22 mouse cellular contexts compared by ENCODE assay signal in genomic region chr17:16804986-16805385, GRCm38 (mm10).
DNase-seq lines count a peak whose midpoint lies in the region; ATAC-seq and TF ChIP-seq lines count a peak whose summit lies in the region.
"Had no signal": no experiment of that assay in that cellular context is flagged by ENCODE, and none has a peak within 500 bp of the region (broad histone marks: within the 10 kb centered on the region; RNA-seq: fewer than 3 reads in every experiment).

No protein-coding gene starts in this region.

- H3K36me3 ChIP-seq in stomach, embryonic 14.5 days (ENCODE audit: control insufficient read depth, insufficient read depth, low read length), result no peaks in the 10 kb centered on the region
- H3K36me3 ChIP-seq in stomach, postnatal 0 days (ENCODE audit: control insufficient read depth, insufficient read depth, low read length), result no peaks in the 10 kb centered on the region
- no peaks in the 10 kb centered on the region for H3K36me3 ChIP-seq in liver, embryonic 14.5 days (replicated peaks; ENCODE audit: control insufficient read depth, insufficient read depth, low read depth)
- H3K36me3 ChIP-seq: embryonic facial prominence, embryonic 13.5 days; forebrain, embryonic 12.5 days; heart, embryonic 10.5 days; heart, embryonic 15.5 days; hindbrain, embryonic 10.5 days had no signal

- peak; percentile 61; the same call in 1 of the 2 replicates for ATAC-seq in stomach, embryonic 14.5 days (ENCODE audit: insufficient number of reproducible peaks, insufficient read depth, low FRiP score, low read depth)
- no peak for ATAC-seq in stomach, postnatal 0 days (ENCODE audit: low FRiP score, low TSS enrichment)
- peak; percentile 97 for ATAC-seq in liver, embryonic 14.5 days (ENCODE audit: insufficient read depth)
- ATAC-seq in cerebellum, adult (ENCODE audit: insufficient number of reproducible peaks, low FRiP score, low TSS enrichment), result no peak
- ATAC-seq: forebrain, embryonic 16.5 days had no signal

- H3K9ac ChIP-seq in stomach, embryonic 14.5 days (replicated peaks; ENCODE audit: low read depth, low read length), result no peak overlapping the region
- no peak overlapping the region for H3K9ac ChIP-seq in stomach, postnatal 0 days (ENCODE audit: low read length)
- no peak overlapping the region for H3K9ac ChIP-seq in liver, embryonic 14.5 days (replicated peaks)
- H3K9ac ChIP-seq: embryonic facial prominence, embryonic 13.5 days; forebrain, embryonic 12.5 days; heart, embryonic 15.5 days; hindbrain, embryonic 14.5 days had no signal

- DNase-seq in heart, adult 11 months, result peak; percentile 64
- DNase-seq in heart, postnatal 25 days (ENCODE audit: low spot score), result no peak
- DNase-seq in stomach, postnatal 0 days (ENCODE audit: low spot score), result no peak
- peak; percentile 1 to 23 (median 9) for DNase-seq in liver, embryonic 14.5 days (ENCODE audit: low read depth in 3 of 3, low spot score in 3 of 3)
- no peak for DNase-seq in B cell, adult 2 months
- no peak for DNase-seq in kidney, postnatal 14 days
- DNase-seq: adrenal gland, adult 8-10 months; adrenal gland, postnatal 36 days; cerebellum, adult 18-20 months; cerebellum, adult 9-11 months; cerebellum, postnatal 36 days; gastrocnemius, postnatal 10 days; heart, postnatal 14 days had no signal

- H3K27ac ChIP-seq in stomach, embryonic 14.5 days (ENCODE audit: low read length), result no peak overlapping the region
- no peak overlapping the region for H3K27ac ChIP-seq in stomach, postnatal 0 days (replicated peaks)
- no peak overlapping the region for H3K27ac ChIP-seq in liver, embryonic 14.5 days
- H3K27ac ChIP-seq: embryonic facial prominence, embryonic 13.5 days; forebrain, embryonic 12.5 days; heart, embryonic 10.5 days; heart, embryonic 15.5 days; hindbrain, embryonic 10.5 days; hindbrain, embryonic 14.5 days had no signal

- 28% methylated on average over 3 of the region's 3 CpGs for WGBS in stomach, embryonic 14.5 days
- WGBS in stomach, postnatal 0 days, result 27% methylated on average over 3 of the region's 3 CpGs
- WGBS in liver, embryonic 14.5 days (ENCODE audit: insufficient replicate concordance), result 12% methylated on average over 3 of the region's 3 CpGs

- no peaks in the 10 kb centered on the region for H3K4me1 ChIP-seq in stomach, embryonic 14.5 days (ENCODE audit: control insufficient read depth, insufficient read depth, low read length)
- H3K4me1 ChIP-seq in stomach, postnatal 0 days (replicated peaks; ENCODE audit: control insufficient read depth, insufficient read depth), result no peaks in the 10 kb centered on the region
- H3K4me1 ChIP-seq in liver, embryonic 14.5 days (replicated peaks; ENCODE audit: control insufficient read depth in 2 of 2, insufficient read depth in 2 of 2, low read length in 1 of 2), result no peaks in the 10 kb centered on the region
- H3K4me1 ChIP-seq: embryonic facial prominence, embryonic 13.5 days; forebrain, embryonic 12.5 days; heart, embryonic 10.5 days; heart, embryonic 15.5 days; hindbrain, embryonic 10.5 days had no signal

- intact Hi-C loops in heart, postnatal 25 days (cut with DNase I), result no loop called here

- no peak for TF ChIP-seq EP300 in stomach, postnatal 0 days (optimal IDR thresholded peaks at IDR 0.05)
- 0 out of 2 replicates have a peak, but pooled peaks have one; percentile 26 for TF ChIP-seq EP300 in liver, embryonic 14.5 days (IDR thresholded peaks at IDR 0.05; ENCODE audit: low read depth)

- no peak overlapping the region for H3K4me3 ChIP-seq in stomach, embryonic 14.5 days (ENCODE audit: low read depth, low read length)
- no peak overlapping the region for H3K4me3 ChIP-seq in stomach, postnatal 0 days (ENCODE audit: low read depth, low read length)
- no peak overlapping the region for H3K4me3 ChIP-seq in liver, embryonic 14.5 days (ENCODE audit: insufficient read depth in 1 of 2, low read depth in 2 of 2, low read length in 2 of 2)
- H3K4me3 ChIP-seq: embryonic facial prominence, embryonic 13.5 days; forebrain, embryonic 12.5 days; heart, embryonic 10.5 days; heart, embryonic 15.5 days; hindbrain, embryonic 10.5 days had no signal

- H3K9me3 ChIP-seq in stomach, embryonic 14.5 days (ENCODE audit: control insufficient read depth, low read depth, low read length), result no peaks in the 10 kb centered on the region
- H3K9me3 ChIP-seq in stomach, postnatal 0 days (ENCODE audit: control insufficient read depth, low read length), result no peaks in the 10 kb centered on the region
- H3K9me3 ChIP-seq in liver, embryonic 14.5 days (ENCODE audit: control insufficient read depth, low read length), result no peaks in the 10 kb centered on the region
- H3K9me3 ChIP-seq: embryonic facial prominence, embryonic 13.5 days; forebrain, embryonic 12.5 days; heart, embryonic 10.5 days; heart, embryonic 15.5 days; hindbrain, embryonic 10.5 days had no signal

- TF ChIP-seq CTCF in stomach, postnatal 0 days (IDR thresholded peaks at IDR 0.05; ENCODE audit: low read depth), result no peak
- no peak for TF ChIP-seq CTCF in liver, embryonic 14.5 days (IDR thresholded peaks at IDR 0.05; ENCODE audit: low read depth)

- no peak overlapping the region for H3K4me2 ChIP-seq in stomach, embryonic 14.5 days (replicated peaks; ENCODE audit: low read depth, low read length)
- H3K4me2 ChIP-seq in stomach, postnatal 0 days (replicated peaks; ENCODE audit: low read depth), result no peak overlapping the region
- H3K4me2 ChIP-seq in liver, embryonic 14.5 days (ENCODE audit: low read depth), result no peak overlapping the region
- H3K4me2 ChIP-seq: embryonic facial prominence, embryonic 13.5 days; forebrain, embryonic 12.5 days; heart, embryonic 15.5 days; hindbrain, embryonic 14.5 days had no signal

- H3K27me3 ChIP-seq in stomach, embryonic 14.5 days (ENCODE audit: control insufficient read depth, insufficient read depth, low read length), result no peaks in the 10 kb centered on the region
- no peaks in the 10 kb centered on the region for H3K27me3 ChIP-seq in stomach, postnatal 0 days (ENCODE audit: control insufficient read depth, insufficient read depth, low read length)
- no peaks in the 10 kb centered on the region for H3K27me3 ChIP-seq in liver, embryonic 14.5 days (ENCODE audit: control insufficient read depth, insufficient read depth, low read length)
- H3K27me3 ChIP-seq: embryonic facial prominence, embryonic 13.5 days; forebrain, embryonic 12.5 days; heart, embryonic 15.5 days had no signal

Comparison
In these comparisons a context has a peak if more than half of its experiments do, and no peak if none do; other contexts are left out.
1. DNase-seq: peak in heart, adult 11 months (single experiment) and liver, embryonic 14.5 days (3 of 3); none in heart, postnatal 25 days (single experiment), stomach, postnatal 0 days (single experiment), B cell, adult 2 months (0 of 2) and kidney, postnatal 14 days (single experiment).
2. ATAC-seq: peak in stomach, embryonic 14.5 days (single experiment) and liver, embryonic 14.5 days (single experiment); none in stomach, postnatal 0 days (single experiment) and cerebellum, adult (single experiment).